Mouse (Mus musculus) spleen, adult 2 months (tissue): ENCODE results near the gene 1810049J17Rik.

Experiments
- CTCF ChIP-seq: fragments of 200-500 bp; IDR thresholded peaks from 2 replicates; pipeline ENCODE4 v1.5.1; 2011; ENCODE audit warnings: mild to moderate bottlenecking, inconsistent platforms; ENCODE audit not compliant: insufficient read depth, insufficient read length, insufficient replicate concordance; ENCODE audit errors: extremely low read depth
- POLR2A ChIP-seq: fragments of 200-500 bp; IDR thresholded peaks from 2 replicates; pipeline ENCODE4 v1.6.1; 2011; ENCODE audit warnings: low read depth, low read length, inconsistent platforms

- TF ChIP-seq CTCF = no peak
- no peak for TF ChIP-seq POLR2A
These were observed 10.2 kb downstream of the 1810049J17Rik start for GRCm38 (mm10) chr15:12311465-12311864.
